Mouse (Mus musculus) monocyte, adult 2 months (primary cell): ENCODE results near the gene Slc25a47.

Experiments
- DNase-seq, 2 experiments: peaks; one replicate each; pipeline ENCODE4 v3.0.0; 2022; ENCODE audit warnings: low spot score in 2 of 2, low read depth in 1 of 2

Slc25a47 gene

GRCm38 (mm10) chr12:108906398-108906797 is 70.6 kb downstream of the Slc25a47 start:
- DNase-seq = no peak
